Mouse (Mus musculus): ENCODE measurements at regions not wholly inside any gene's neighbourhood (a gene's known extent, or its start where the extent isn't known, plus 50 kb on each side); places are given as distances from the start of the nearest gene placed in this dataset.
"Not testable (repeated sequence)": the region's sequence is repeated elsewhere in the genome, so short reads cannot be mapped to it uniquely, and the experiment has no call there.

DNA sequence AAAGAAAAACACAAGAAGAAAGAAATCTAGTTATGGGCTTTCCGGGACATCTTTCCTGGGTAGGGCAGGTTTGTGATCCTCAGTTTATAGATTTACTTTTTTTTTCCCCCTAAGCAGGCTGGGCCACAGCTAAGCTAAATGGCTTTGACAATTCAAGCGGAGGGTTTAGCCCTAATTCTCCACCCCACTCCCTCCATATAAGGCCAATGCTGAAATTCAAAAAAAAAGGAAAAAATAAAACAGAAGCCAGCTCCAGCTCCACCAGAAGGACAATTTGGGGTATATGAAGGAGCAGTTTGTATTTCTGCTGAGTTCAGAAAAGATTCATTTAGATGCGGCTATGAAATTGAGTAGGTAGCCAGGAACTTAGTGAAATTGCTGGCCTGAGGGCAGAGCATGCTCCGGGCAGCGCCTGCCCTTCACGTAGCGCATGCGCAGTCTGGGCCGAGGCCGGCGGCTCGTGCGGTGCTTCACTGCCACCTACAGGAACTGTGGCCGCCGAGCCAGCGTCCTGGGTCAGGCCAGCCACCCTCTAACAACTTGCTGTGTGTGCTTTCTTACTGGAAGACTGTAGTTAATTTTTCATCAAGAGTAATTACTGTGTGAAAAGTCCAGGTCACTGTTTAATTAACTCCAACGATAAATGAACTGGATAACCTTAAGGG, 364.5 kb downstream of the Lrig3 start:
- no peaks in the 10 kb centered on the region for H3K4me1 ChIP-seq (ENCODE audit: control insufficient read depth, insufficient read depth, insufficient read length, low read length)
- no peak overlapping the region for H3K4me3 ChIP-seq (ENCODE audit: insufficient read depth, low read depth, low read length)
- no peak overlapping the region for H3K27ac ChIP-seq (replicated peaks; ENCODE audit: low read depth, low read length)

DNA sequence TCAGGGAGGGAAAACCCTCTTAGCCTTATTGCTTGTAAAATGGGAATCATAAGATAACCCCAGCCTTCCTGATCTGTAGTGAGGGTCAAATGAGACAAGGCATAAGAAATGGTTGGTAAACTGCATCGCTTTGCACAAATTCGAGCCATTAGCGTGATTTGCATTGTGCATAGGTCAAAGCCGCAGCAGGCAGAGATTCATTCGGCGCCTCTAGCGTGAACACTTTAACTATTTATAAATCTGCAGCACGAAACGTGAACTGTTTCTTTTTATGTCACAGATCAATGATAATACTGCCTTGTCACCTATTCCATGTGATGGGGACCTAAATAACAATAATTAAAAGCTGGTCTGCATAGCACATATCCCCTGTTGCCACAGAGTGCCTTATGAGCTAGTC, 354.9 kb downstream of the Lrig3 start:
- H3K4me1 ChIP-seq (ENCODE audit: control insufficient read depth, insufficient read depth, insufficient read length, low read length): no peaks in the 10 kb centered on the region
- H3K4me3 ChIP-seq (ENCODE audit: insufficient read depth, low read depth, low read length): no peak overlapping the region
- H3K27ac ChIP-seq (replicated peaks; ENCODE audit: low read depth, low read length): no peak overlapping the region

DNA sequence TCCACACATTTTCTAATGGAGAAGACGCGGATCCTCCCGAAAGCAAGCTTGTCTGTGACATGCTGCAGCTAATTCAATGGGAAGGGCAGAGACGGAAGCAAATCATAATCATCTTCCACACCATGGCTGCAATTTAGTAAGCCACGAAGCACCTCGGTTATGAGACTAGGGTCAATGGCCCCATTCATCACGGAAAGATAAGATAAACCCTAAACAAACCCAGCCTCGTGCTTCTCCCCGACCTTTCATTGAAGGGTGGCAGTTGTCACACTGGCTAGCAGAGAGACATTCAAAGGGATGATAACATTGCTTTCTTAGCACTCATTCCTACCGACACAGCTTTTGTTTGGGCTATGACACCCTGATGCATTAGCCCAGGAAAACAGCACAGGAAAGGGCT, 353.8 kb downstream of the Lrig3 start:
- Histone ChIP-seq H3K4me1 (ENCODE audit: control insufficient read depth, insufficient read depth, insufficient read length, low read length) (no peaks in the 10 kb centered on the region), H3K4me3 (ENCODE audit: insufficient read depth, low read depth, low read length) (no peak overlapping the region), H3K27ac (replicated peaks; ENCODE audit: low read depth, low read length) (no peak overlapping the region)

DNA sequence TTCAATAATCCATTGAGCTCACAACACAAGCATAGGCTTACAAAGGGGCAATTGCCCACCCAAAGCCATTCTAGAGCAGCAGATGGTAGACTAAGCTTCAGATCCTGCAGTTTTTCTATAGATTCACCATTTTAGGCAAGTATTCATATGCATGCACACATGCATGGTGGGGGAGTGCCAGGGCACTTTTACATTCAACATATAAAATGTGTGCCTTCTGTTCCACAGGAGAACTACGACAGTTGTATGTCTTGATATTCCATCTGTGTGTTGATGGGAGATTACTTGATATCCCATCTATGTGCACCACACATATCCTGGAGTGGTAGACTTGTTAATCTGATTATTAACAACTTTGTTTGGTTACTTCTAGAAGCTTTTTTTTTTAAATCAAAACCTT, 334.0 kb downstream of the Lrig3 start:
- H3K27ac ChIP-seq (replicated peaks; ENCODE audit: low read depth, low read length): no peak overlapping the region
- H3K4me3 ChIP-seq (ENCODE audit: insufficient read depth, low read depth, low read length): no peak overlapping the region
- H3K4me1 ChIP-seq (ENCODE audit: control insufficient read depth, insufficient read depth, insufficient read length, low read length): no peaks in the 10 kb centered on the region

DNA sequence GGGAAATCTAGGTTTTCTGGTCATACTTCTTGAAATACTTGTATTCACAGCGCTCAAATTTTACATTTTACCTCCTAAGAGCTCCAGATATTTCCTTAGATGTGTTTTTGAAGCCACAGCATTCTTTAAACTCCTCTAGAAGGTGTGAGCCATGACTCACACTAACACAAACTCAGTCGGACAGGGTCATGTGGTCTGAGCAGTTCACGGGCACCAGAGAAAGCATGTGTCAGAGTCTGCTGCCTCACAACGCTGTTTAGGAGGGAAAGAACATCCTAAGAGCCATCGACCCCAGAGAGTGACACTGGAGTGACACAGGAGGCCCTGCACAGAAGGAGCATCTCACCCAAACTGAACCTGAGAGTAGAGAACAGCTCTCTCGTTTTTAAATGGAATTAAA, 332.2 kb downstream of the Lrig3 start:
- H3K4me1 ChIP-seq (ENCODE audit: control insufficient read depth, insufficient read depth, insufficient read length, low read length): no peaks in the 10 kb centered on the region
- H3K27ac ChIP-seq (replicated peaks; ENCODE audit: low read depth, low read length): no peak overlapping the region
- H3K4me3 ChIP-seq (ENCODE audit: insufficient read depth, low read depth, low read length): no peak overlapping the region

DNA sequence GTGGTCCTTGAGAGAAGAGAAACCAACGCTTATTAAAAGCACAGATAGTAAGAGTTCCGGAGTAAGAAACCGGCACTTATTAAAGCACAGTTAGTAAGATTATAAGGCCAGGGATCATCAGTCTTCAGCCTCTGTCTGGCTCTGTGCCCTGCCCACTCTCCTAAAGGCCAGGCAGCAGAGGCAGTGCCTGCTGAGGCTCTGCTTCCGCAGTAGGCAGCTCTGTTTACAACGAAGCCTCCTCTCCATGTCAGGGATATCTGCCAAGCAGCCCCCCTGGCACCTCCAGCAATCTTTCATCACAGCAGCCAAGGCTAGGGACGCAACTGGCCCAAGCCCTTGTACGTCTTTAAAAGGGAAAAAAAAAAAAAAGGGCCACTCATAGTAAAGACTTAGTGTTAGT, 329.9 kb downstream of the Lrig3 start:
- H3K4me1 ChIP-seq (ENCODE audit: control insufficient read depth, insufficient read depth, insufficient read length, low read length): no peaks in the 10 kb centered on the region
- no peak overlapping the region for H3K27ac ChIP-seq (replicated peaks; ENCODE audit: low read depth, low read length)
- H3K4me3 ChIP-seq (ENCODE audit: insufficient read depth, low read depth, low read length): no peak overlapping the region

DNA sequence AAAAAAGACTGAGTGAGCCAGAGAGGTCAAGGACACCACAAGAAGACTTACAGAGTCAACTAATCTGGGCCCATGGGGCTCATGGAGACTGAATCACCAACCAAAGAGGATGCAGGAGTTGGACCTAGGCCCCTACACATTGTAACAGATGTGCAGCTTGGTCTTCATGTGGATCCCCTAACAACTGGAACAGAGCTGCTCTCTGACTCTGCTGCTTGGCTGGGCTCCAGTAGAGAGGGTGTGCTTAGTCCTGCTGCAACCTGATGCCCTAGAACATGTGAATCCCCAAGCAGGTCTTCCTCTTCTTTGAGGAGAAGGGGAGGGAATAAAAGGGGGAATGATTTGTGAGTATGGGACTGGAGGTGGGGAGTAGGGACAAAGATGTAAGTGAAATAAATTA, 325.8 kb downstream of the Lrig3 start:
- H3K27ac ChIP-seq (replicated peaks; ENCODE audit: low read depth, low read length): no peak overlapping the region
- H3K4me1 ChIP-seq (ENCODE audit: control insufficient read depth, insufficient read depth, insufficient read length, low read length): no peaks in the 10 kb centered on the region
- no peak overlapping the region for H3K4me3 ChIP-seq (ENCODE audit: insufficient read depth, low read depth, low read length)

DNA sequence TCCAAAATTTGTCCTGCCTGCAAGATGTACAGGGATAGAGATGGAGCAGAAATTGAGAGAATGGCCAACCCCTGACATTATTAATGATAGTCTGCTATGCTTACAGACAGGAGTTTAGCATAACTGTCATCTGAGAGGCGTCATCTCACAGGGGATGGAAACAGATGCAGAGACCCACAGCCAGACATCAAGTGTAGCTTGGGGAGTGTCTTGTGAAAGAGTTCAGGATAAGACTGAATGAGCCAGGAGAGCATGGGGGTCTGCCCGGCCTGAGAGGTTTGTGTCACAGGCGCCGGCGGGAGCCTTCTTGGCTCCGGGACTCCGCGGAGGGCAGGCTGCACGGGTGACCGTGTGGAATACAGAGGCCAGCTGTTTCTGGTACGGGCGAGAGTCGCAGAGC, 319.1 kb downstream of the Lrig3 start:
- H3K27ac ChIP-seq (replicated peaks; ENCODE audit: low read depth, low read length): not testable (repeated sequence)

DNA sequence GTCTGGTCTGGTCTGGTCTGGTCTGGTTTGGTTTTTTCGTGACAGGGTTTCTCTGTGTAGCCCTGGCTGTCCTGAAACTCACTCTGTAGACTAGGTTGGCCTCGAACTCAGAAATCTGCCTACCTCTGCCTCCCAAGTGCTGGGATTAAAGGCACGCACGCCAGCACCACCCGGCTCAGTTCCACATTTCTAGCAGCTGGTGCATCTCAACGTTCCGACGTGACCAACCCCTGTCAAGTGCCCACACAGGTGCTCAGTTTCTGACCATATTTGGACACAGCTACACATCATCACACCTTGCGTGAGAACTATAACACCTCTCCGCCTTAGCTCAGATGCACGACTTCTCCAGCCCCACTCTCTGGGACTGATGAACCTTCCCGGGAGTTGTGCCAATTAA, 304.4 kb downstream of the Lrig3 start:
- Histone ChIP-seq H3K27ac (replicated peaks; ENCODE audit: low read depth, low read length) (no peak overlapping the region), H3K4me1 (ENCODE audit: control insufficient read depth, insufficient read depth, insufficient read length, low read length) (no peaks in the 10 kb centered on the region), H3K4me3 (ENCODE audit: insufficient read depth, low read depth, low read length) (no peak overlapping the region)

More for the DNA sequence above, 319.1 kb downstream of the Lrig3 start:
- H3K4me3 ChIP-seq (ENCODE audit: insufficient read depth, low read depth, low read length); H3K4me1 ChIP-seq (ENCODE audit: control insufficient read depth, insufficient read depth, insufficient read length, low read length): not testable (repeated sequence)

DNA sequence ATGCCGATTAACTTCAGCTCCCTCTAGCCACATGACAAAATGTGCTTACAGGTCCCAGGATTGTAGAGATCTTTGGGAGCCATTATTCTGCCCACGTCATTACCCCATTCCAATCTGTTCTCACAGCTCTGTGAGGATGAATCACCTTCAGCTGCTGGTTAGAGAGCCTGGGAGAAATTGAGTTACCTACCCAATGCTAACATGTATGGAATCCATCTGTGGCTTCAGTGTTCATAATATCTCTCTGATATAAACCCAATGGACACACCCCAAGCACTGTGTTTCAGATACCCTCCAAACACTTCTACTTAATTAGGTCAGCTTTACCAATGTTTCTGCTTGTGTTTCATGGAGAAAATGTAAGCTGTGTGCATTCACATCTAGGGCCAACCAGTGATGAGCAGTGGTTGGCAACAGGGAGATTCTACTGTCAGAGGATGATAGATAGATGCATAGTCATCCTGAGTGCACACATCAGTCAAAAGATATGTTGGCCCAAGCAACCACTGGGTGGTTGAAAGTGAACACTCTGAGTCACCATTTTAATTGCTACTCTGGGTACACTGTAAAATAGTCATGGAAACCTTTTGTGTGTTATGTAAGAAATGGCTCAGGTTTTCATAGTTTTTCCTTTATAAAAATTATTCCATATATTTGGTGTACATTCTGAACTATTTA, 301.5 kb downstream of the Lrig3 start:
- H3K4me1 ChIP-seq (ENCODE audit: control insufficient read depth, insufficient read depth, insufficient read length, low read length): no peaks in the 10 kb centered on the region
- no peak overlapping the region for H3K27ac ChIP-seq (replicated peaks; ENCODE audit: low read depth, low read length)

DNA sequence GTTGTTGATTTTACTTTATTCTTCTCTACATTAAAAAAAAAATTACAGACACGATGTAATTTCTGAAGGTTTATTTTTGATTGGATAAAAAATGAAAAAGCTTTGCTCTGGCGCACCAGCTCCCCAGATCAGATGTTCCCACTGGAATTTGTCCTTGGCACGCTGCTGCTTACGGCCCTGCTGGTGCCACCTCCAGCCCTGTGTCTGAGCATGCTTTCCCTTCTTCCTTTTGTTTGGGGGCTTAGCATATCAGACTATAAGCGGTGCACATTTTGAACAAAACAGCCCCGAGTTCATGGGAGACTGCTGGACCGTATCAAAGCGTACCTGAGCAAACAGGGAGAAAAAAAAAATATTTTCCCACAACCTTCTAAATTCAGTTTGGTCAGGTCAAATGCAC, 291.2 kb downstream of the Lrig3 start:
- no peaks in the 10 kb centered on the region for H3K4me1 ChIP-seq (ENCODE audit: control insufficient read depth, insufficient read depth, insufficient read length, low read length)
- no peak overlapping the region for H3K4me3 ChIP-seq (ENCODE audit: insufficient read depth, low read depth, low read length)
- no peak overlapping the region for H3K27ac ChIP-seq (replicated peaks; ENCODE audit: low read depth, low read length)

More for the DNA sequence above, 301.5 kb downstream of the Lrig3 start:
- no peak overlapping the region for H3K4me3 ChIP-seq (ENCODE audit: insufficient read depth, low read depth, low read length)

DNA sequence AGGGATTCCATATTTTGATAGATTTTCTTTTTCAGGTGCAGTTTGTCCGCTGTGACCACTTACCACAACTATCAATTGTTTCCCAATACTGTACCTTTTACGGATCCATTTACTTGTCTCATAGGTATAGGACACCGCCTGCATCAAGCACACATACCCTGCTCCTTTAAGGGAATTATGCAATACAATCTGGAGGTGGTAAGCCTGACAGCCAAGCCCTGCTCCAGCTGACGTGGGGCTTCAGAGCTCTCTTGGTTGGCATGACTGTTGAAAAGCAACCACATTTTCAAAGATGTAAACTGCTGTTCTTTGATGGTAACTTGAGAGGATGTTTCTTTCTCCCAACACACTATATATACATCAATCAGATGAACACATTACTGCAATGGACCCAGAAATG, 288.2 kb downstream of the Lrig3 start:
- Histone ChIP-seq H3K27ac (replicated peaks; ENCODE audit: low read depth, low read length) (no peak overlapping the region), H3K4me1 (ENCODE audit: control insufficient read depth, insufficient read depth, insufficient read length, low read length) (no peaks in the 10 kb centered on the region), H3K4me3 (ENCODE audit: insufficient read depth, low read depth, low read length) (no peak overlapping the region)

DNA sequence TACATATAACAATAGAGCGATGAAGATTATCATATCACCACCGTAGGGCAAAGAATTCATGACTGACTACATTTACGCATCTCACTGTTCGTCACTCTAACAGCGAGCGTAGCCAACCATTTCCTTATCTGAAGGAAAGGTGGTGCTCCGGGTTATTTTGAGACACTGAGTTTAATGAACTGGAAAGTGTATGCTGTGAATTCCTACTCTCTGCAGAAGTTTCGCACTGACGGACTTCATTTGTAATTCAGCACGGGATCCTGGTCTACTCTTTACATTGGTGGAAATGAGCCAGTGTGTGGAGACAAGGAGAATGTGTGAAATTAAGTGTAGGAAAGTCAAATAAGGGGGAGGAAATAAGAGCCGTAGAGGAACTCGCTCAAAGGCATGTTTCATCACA, 283.2 kb downstream of the Lrig3 start:
- H3K27ac ChIP-seq (replicated peaks; ENCODE audit: low read depth, low read length): no peak overlapping the region
- H3K4me3 ChIP-seq (ENCODE audit: insufficient read depth, low read depth, low read length): no peak overlapping the region
- no peaks in the 10 kb centered on the region for H3K4me1 ChIP-seq (ENCODE audit: control insufficient read depth, insufficient read depth, insufficient read length, low read length)

DNA sequence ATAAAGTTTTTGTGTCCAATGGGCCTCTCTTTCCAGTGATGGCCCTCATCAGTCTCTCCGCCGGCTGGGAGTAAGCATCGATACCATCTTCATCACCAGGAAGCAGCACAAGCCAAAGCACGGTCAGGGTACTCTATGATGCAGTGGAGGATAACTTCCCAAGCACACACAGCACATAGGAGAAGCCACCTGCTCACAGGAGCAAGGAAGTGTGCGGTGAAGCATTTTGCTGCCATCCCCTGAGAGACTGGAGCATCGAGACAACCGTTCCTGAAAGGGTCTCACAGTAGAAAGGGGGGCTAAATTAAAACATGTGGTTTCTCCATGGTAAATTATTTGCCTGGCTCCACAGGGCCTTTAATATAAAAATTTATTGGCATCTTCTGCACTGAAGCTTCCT, 277.1 kb downstream of the Lrig3 start:
- Histone ChIP-seq H3K27ac (replicated peaks; ENCODE audit: low read depth, low read length) (no peak overlapping the region), H3K4me3 (ENCODE audit: insufficient read depth, low read depth, low read length) (no peak overlapping the region), H3K4me1 (ENCODE audit: control insufficient read depth, insufficient read depth, insufficient read length, low read length) (no peaks in the 10 kb centered on the region; the same call in 1 of the 2 replicates)

DNA sequence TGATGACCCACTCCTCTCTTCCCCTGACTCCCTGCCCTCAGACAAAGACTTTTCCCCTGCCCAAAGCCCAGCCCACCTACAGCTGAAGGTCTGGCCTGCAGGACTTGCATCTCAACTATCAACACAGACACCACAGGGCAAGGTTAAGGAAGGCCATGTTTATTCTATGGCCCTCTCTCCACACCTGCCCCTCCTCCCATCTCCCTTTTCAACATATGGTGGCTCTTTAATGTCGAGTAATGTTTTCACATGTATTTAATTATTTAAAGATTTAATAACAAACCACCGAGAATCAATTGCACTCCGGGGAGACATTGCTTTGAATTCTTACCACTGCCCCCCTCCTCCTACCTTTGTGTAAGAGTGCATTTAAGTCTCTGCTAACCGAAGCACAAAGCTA, 273.6 kb downstream of the Lrig3 start:
- Histone ChIP-seq H3K4me3 (ENCODE audit: insufficient read depth, low read depth, low read length) (no peak overlapping the region), H3K4me1 (ENCODE audit: control insufficient read depth, insufficient read depth, insufficient read length, low read length) (no peaks in the 10 kb centered on the region; the same call in 1 of the 2 replicates), H3K27ac (replicated peaks; ENCODE audit: low read depth, low read length) (no peak overlapping the region)

Data from brown adipose tissue, adult 24 weeks (tissue).